Mouse (Mus musculus) splenic B cell, adult 2 months (primary cell): ENCODE data around the gene Coq8b.

Source experiments
- DNase-seq: peaks from one replicate; pipeline ENCODE4 v3.0.0-alpha.2; 2011; ENCODE audit warnings: low read depth, low spot score
- H3K27me3 ChIP-seq: 2 replicates; pipeline ENCODE4 v1.6.1; 2012; ENCODE audit warnings: mild to moderate bottlenecking, low read length, moderate library complexity, mixed read lengths; ENCODE audit not compliant: control insufficient read depth, poor library complexity, insufficient read depth, severe bottlenecking
- H3K36me3 ChIP-seq: 2 replicates; pipeline ENCODE4 v1.6.1; 2012; ENCODE audit warnings: mild to moderate bottlenecking, low read length, moderate library complexity, mixed read lengths; ENCODE audit not compliant: control insufficient read depth, poor library complexity, insufficient read depth, severe bottlenecking

Coq8b gene

GRCm38 (mm10) chr7:27273739-27274351 is 41.0 kb downstream of the Coq8b start:
- DNase-seq: peak; percentile 54
- Histone ChIP-seq H3K27me3 (no peaks in the 10 kb centered on the region), H3K36me3 (no peaks in the 10 kb centered on the region)

- no peaks in the 10 kb centered on the region for H3K36me3 ChIP-seq
- no peaks in the 10 kb centered on the region for H3K27me3 ChIP-seq
- DNase-seq: no peak
Measured at GRCm38 (mm10) chr7:27274916-27275315, 42.1 kb downstream of the Coq8b start.

DNA sequence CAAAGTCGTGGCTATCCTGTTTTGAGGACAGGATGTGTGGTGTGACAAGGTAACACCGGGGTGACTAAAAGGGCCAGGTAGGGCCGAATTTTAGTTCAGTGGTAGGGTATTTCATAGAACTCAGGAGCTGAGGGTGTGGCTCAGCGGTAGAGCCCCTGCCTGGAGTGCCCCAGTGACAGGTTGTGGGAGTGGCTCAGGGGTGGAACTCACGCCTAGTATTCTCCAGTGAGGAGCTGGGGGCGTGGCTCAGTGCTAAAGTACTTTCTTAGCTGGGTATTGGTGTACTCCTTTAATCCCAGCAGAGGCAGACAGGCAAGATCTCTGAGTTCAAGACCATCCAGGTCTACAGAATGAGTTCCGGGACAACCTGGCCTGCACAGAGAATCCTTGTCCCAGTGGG is 43.2 kb downstream of the Coq8b start:
- no peak for DNase-seq
- no peaks in the 10 kb centered on the region for H3K27me3 ChIP-seq

GRCm38 (mm10) chr7:27277191-27277590 is 44.4 kb downstream of the Coq8b start:
- H3K36me3 ChIP-seq: no peaks in the 10 kb centered on the region
- no peaks in the 10 kb centered on the region for H3K27me3 ChIP-seq
- peak; percentile 58 for DNase-seq

More for the DNA sequence above, 43.2 kb downstream of the Coq8b start:
- H3K36me3 ChIP-seq: no peaks in the 10 kb centered on the region

DNA sequence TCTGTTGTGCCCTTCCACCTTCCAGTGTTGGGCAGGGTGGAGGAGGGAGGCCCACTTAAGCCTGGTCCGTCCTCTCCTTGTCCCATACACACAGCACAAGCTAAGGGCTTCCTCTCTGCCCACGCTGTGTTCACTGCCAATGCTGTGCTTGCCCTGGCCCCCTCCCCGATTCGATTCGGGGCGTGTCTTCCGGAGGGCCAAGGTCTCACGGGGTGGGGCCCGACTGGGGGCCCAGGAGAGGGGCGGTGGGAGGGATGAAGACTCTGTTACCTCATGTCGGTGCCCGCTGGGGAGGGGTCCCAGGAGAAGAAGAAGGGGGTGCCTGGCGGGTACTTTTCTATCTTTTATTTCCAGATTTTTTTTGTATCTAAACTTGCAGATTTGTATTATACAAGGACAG is 48.9 kb downstream of the Coq8b start:
- DNase-seq: no peak
- no peaks in the 10 kb centered on the region for H3K27me3 ChIP-seq
- H3K36me3 ChIP-seq: no peaks in the 10 kb centered on the region

- Histone ChIP-seq H3K27me3 (no peaks in the 10 kb centered on the region), H3K36me3 (no peaks in the 10 kb centered on the region)
- no peak for DNase-seq
Measured at GRCm38 (mm10) chr7:27282225-27282624, 49.4 kb downstream of the Coq8b start.

DNA sequence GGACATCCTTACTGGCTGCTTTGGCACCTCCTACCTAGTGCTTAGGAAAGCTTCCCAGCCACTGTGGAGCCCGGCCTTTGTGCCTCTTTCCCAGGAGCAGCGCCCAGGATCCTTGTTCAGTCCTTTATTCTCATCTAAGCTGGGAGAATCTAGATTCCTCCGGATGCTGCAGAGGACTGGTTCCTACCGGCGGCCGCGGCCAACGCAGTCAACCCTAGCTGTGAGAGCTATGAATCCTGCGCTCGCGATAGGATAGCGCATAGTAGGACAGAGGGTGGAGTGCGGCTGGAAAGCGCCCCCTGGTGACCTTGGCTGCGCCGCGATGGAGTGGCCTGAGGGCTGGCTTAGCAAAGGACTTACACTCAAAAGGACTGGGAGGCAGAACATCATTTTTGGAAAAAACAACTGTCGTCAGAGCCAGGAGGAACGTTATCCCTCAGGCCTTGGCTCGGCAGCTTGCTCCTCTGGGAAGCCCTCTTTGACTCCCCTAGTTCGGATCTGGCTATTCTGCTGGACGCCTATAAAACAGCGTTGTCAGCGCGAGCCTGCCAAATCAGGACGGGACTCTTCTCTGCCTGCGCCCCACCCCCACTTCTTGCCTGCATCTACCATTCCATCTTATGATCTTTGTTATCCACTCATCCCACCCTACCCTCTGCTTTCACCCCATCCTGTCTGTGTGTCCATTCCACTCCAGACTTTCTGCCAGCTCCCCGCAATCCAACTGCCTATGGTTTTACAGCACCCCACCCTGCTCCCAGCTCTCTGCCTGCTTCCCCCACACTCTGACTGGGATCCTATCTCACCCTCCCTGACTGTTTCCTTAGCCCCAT is 52.3 kb downstream of the Coq8b start:
- no peaks in the 10 kb centered on the region for H3K27me3 ChIP-seq
- DNase-seq: peak; percentile 49
- no peaks in the 10 kb centered on the region for H3K36me3 ChIP-seq

- Histone ChIP-seq H3K27me3 (no peaks in the 10 kb centered on the region), H3K36me3 (no peaks in the 10 kb centered on the region)
- peak; percentile 72 for DNase-seq
Measured at GRCm38 (mm10) chr7:27285698-27286066, 52.9 kb downstream of the Coq8b start.

- H3K36me3 ChIP-seq: no peaks in the 10 kb centered on the region
- H3K27me3 ChIP-seq: no peaks in the 10 kb centered on the region
- DNase-seq: no peak
Measured at GRCm38 (mm10) chr7:27288732-27289131, 55.9 kb downstream of the Coq8b start.

DNA sequence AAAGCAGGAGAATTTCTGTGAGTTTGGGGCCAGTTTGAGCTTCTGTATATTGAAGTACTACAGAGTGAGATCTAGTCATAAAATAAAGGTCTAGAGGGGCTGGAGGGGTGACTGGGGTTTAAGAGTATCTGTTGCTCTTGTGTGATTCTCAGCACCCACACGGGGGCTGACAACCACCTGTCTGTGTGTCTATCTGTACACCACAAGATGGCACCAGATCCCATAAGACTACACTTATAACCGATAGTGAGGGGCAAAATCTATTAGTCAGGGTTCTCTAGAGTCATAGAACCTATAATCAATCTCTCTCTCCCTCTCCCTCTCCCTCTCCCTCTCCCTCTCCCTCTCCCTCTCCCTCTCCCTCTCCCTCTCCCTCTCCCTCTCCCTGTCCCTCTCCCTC is 57.7 kb downstream of the Coq8b start:
- no peaks in the 10 kb centered on the region for H3K36me3 ChIP-seq
- no peak for DNase-seq
- no peaks in the 10 kb centered on the region for H3K27me3 ChIP-seq

DNA sequence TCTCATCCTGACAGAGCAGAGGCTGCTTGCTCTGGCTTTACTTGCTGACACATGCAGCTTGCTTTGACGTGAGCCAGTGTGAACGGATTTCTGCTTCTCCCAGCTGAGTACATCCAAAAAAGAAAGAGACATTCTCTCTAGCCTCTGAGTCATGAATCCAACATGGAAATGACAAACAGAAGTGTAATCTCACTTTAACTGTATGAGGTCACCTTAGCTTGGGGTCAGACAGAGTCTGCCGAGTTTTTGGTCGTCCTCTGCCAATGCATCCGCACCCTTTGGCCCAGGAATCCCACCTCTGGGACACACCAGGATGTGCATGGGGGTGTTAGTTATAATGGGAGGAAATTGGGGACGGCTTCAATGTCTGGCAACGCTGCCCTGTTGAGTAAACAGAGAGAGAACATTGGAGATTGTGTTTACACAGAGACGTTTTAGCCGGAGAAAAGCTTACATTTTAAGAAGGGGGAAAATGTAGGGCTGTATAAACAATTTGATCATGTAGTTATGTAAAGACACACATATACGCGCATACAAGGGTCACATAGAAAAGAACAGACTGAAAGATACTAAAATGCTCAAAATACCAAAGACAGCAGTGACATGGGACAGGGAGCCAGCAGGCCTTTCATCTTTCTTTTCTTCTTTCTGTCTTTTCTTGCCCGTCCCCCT is 59.1 kb downstream of the Coq8b start:
- DNase-seq: no peak
- no peaks in the 10 kb centered on the region for H3K27me3 ChIP-seq
- no peaks in the 10 kb centered on the region for H3K36me3 ChIP-seq

GRCm38 (mm10) chr7:27295956-27296355 is 63.1 kb downstream of the Coq8b start:
- no peaks in the 10 kb centered on the region for H3K27me3 ChIP-seq
- no peaks in the 10 kb centered on the region for H3K36me3 ChIP-seq
- no peak for DNase-seq

DNA sequence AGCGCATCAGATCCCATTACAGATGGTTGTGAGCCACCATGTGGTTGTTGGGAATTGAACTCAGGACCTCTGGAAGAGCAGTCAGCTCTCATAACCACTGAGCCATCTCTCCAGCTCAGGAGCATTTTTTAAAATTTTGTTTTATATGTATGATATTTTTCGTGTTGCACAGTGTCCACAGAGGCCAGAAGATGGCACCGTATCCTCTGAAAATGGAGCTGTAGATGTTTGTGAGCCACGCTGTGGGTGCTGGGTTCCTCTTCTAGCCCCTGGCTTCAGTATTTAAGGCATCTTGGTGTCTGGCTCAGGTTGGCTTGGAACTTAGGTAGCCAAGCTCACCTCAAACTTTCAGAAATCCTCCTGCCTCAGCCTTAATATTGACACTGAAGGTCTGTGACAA is 63.7 kb downstream of the Coq8b start:
- H3K36me3 ChIP-seq: no peaks in the 10 kb centered on the region
- no peak for DNase-seq
- no peaks in the 10 kb centered on the region for H3K27me3 ChIP-seq

DNA sequence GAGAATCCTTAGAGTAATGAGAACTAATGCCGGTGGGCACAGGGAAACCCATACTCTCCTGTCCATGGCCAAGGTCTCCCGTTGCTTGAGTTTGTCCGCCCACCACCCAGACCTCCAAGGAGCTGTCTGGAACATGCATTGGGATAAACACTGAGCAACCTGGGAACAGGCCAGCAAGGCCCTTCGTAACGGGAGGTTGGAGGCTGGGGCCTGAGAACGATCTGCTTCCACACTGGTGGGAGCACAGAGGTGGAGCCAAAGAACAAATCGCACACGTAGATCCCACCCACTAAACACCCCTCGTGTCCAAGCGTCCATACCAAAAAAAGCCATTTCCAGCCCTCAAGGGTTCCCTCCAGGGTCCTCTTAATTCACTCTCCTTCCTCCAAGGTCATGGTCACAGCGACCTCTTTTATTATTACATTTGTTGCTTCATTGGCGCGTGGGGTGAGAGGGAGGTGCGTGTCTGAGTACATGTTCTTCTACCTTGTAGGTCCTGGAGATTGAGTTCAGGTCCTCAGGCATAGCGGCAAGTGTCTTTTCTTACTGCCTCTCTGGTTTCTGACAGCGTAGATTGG is 65.3 kb downstream of the Coq8b start:
- no peaks in the 10 kb centered on the region for H3K27me3 ChIP-seq
- H3K36me3 ChIP-seq: no peaks in the 10 kb centered on the region
- no peak for DNase-seq

- H3K36me3 ChIP-seq: no peaks in the 10 kb centered on the region
- no peak for DNase-seq
- no peaks in the 10 kb centered on the region for H3K27me3 ChIP-seq
Measured at GRCm38 (mm10) chr7:27298816-27299215, 66.0 kb downstream of the Coq8b start.
